Mouse (Mus musculus) heart, postnatal 36 days (tissue): Measurements from ENCODE around the gene Ephb2. TPM values are rescaled to one million over a fixed set of nuclear protein-coding genes. Genes with fewer than 3 reads are reported as not detected.

ENCODE experiments used
- DNase-seq, 2 experiments: peaks; one replicate each; pipeline ENCODE4 v3.0.0; 2021 to 2022
- intact Hi-C: fragments of 180-260 bp; cut with DNase I; formaldehyde crosslinking; loops from one replicate; pipeline ENCODE4 v1.15.1; 2025
- total RNA-seq, 2 experiments: library from RNA; stranded (reverse); gene quantifications; 2 replicates each; pipeline ENCODE4 v1.2.3; 2021

Ephb2 gene
- total RNA-seq, 2 experiments from 2014 or later: 0.16 to 0.39 TPM

GRCm38 (mm10) chr4:136711985-136712768, 123.6 kb downstream of the Ephb2 start:
- DNase-seq: no peak
- intact Hi-C loops: no loop called here

GRCm38 (mm10) chr4:136710345-136710744, 125.4 kb downstream of the Ephb2 start:
- DNase-seq: no peak
- intact Hi-C loops: no loop called here

- intact Hi-C loops: no loop called here
- no peak for DNase-seq
These were observed 126.8 kb downstream of the Ephb2 start for GRCm38 (mm10) chr4:136708956-136709355.

- no peak for DNase-seq
- intact Hi-C loops: no loop called here
These were observed 129.1 kb downstream of the Ephb2 start for GRCm38 (mm10) chr4:136706696-136707095.

- intact Hi-C loops: no loop called here
- DNase-seq: no peak
These were observed 130.7 kb downstream of the Ephb2 start for GRCm38 (mm10) chr4:136705091-136705490.

- intact Hi-C loops: no loop called here
- DNase-seq: no peak
These were observed 131.2 kb downstream of the Ephb2 start for GRCm38 (mm10) chr4:136704551-136704950.

- DNase-seq: no peak
- intact Hi-C loops: no loop called here
These were observed 132.4 kb downstream of the Ephb2 start for GRCm38 (mm10) chr4:136703351-136703750.

GRCm38 (mm10) chr4:136702456-136702855, 133.3 kb downstream of the Ephb2 start:
- no peak for DNase-seq
- intact Hi-C loops: no loop called here

- intact Hi-C loops: no loop called here
These were observed 134.6 kb downstream of the Ephb2 start for GRCm38 (mm10) chr4:136701236-136701635.

GRCm38 (mm10) chr4:136699084-136699450, 136.7 kb downstream of the Ephb2 start:
- intact Hi-C loops: no loop called here
- DNase-seq: no peak

More at GRCm38 (mm10) chr4:136701236-136701635, 134.6 kb downstream of the Ephb2 start:
- no peak for DNase-seq

GRCm38 (mm10) chr4:136698404-136699083, 137.2 kb downstream of the Ephb2 start:
- no peak for DNase-seq
- intact Hi-C loops: no loop called here

- intact Hi-C loops: no loop called here
- DNase-seq: no peak
These were observed 138.5 kb downstream of the Ephb2 start for GRCm38 (mm10) chr4:136697325-136697724.

- intact Hi-C loops: loop anchor here (1.0 kb wide), 1 partner anchor 145 kb away; no protein-coding TSS in a partner anchor
- peak; percentile 56 to 72 for DNase-seq
These were observed 139.3 kb downstream of the Ephb2 start for GRCm38 (mm10) chr4:136696381-136696925.

GRCm38 (mm10) chr4:136695696-136696095, 140.1 kb downstream of the Ephb2 start:
- DNase-seq: no peak
- intact Hi-C loops: loop anchor here (1.0 kb wide), 1 partner anchor 146 kb away; no protein-coding TSS in a partner anchor

- DNase-seq: no peak
- intact Hi-C loops: no loop called here
These were observed 145.8 kb downstream of the Ephb2 start for GRCm38 (mm10) chr4:136690034-136690433.

GRCm38 (mm10) chr4:136688113-136688512, 147.7 kb downstream of the Ephb2 start:
- DNase-seq: no peak

GRCm38 (mm10) chr4:136685431-136685869, 150.3 kb downstream of the Ephb2 start:
- DNase-seq: no peak
- intact Hi-C loops: no loop called here

More at GRCm38 (mm10) chr4:136688113-136688512, 147.7 kb downstream of the Ephb2 start:
- intact Hi-C loops: no loop called here

GRCm38 (mm10) chr4:136684485-136684884, 151.3 kb downstream of the Ephb2 start:
- no peak for DNase-seq
- intact Hi-C loops: no loop called here

GRCm38 (mm10) chr4:136680641-136681040, 155.1 kb downstream of the Ephb2 start:
- no peak for DNase-seq
- intact Hi-C loops: no loop called here

- no peak for DNase-seq
- intact Hi-C loops: loop anchor here (2.0 to 10.0 kb wide), 2 partner anchors 306 to 394 kb away; no protein-coding TSS in a partner anchor
These were observed 156.6 kb downstream of the Ephb2 start for GRCm38 (mm10) chr4:136679221-136679620.

- DNase-seq: peak; percentile 82 to 88
- intact Hi-C loops: loop anchor here (1.0 to 10.0 kb wide), 3 partner anchors 163 to 394 kb away; no protein-coding TSS in a partner anchor
These were observed 157.3 kb downstream of the Ephb2 start for GRCm38 (mm10) chr4:136678480-136678879.
